Mouse (Mus musculus): ENCODE data around the gene Cryl1. TPM values are rescaled to one million over a fixed set of nuclear protein-coding genes. Genes with fewer than 3 reads are reported as not detected.

The Cryl1 gene
- 10 to 100 TPM; 16.3 to 18.4 TPM for total RNA-seq (2021)
- long read RNA-seq, experiment 1, transcript Cryl1-201 (8 exons, 1,497 nt): major isoform, 16 of 19 reads
- long read RNA-seq, experiment 1, partial matches to known transcripts: 0 of 19 reads
- long read RNA-seq, experiment 1, other reads (novel, unspliced or antisense): 2 of 19 reads
- long read RNA-seq, experiment 2, transcript Cryl1-201 (8 exons, 1,497 nt): major isoform, 13 of 16 reads
- long read RNA-seq, experiment 2, partial matches to known transcripts: 1 of 16 reads
- long read RNA-seq, experiment 2, other reads (novel, unspliced or antisense): 2 of 16 reads

GRCm38 (mm10) chr14:57398065-57398757 lies at the start of gene Cryl1:
Gene Cryl1, minus strand, starts transcription at chr14:57398529.
- peak; percentile 93 to 95 for DNase-seq (ENCODE audit: low spot score in 2 of 2)

GRCm38 (mm10) chr14:57430451-57430850 lies 32.1 kb upstream of the Cryl1 start:
- no peak for DNase-seq (ENCODE audit: low spot score in 2 of 2)

- no peak for DNase-seq (ENCODE audit: low spot score in 2 of 2)
Observed at GRCm38 (mm10) chr14:57424212-57424561, 25.9 kb upstream of the Cryl1 start.

GRCm38 (mm10) chr14:57423432-57424211 lies 25.3 kb upstream of the Cryl1 start, which contains the start of gene Ift88:
Gene Ift88, plus strand, starts transcription at chr14:57424062.
- peak; percentile 95 to 97 for DNase-seq (ENCODE audit: low spot score in 2 of 2)

- DNase-seq (ENCODE audit: low spot score in 2 of 2): no peak
Observed at GRCm38 (mm10) chr14:57417187-57417586, 18.9 kb upstream of the Cryl1 start.

GRCm38 (mm10) chr14:57412166-57412565 lies 13.8 kb upstream of the Cryl1 start:
- peak; percentile 17 for DNase-seq (ENCODE audit: low spot score in 2 of 2)

GRCm38 (mm10) chr14:57409106-57409505 lies 10.8 kb upstream of the Cryl1 start:
- no peak for DNase-seq (ENCODE audit: low spot score in 2 of 2)

- no peak for DNase-seq (ENCODE audit: low spot score in 2 of 2)
Observed at GRCm38 (mm10) chr14:57408100-57408499, 9.8 kb upstream of the Cryl1 start.

- DNase-seq (ENCODE audit: low spot score in 2 of 2): no peak
Observed at GRCm38 (mm10) chr14:57407039-57407987, 9.0 kb upstream of the Cryl1 start.

GRCm38 (mm10) chr14:57402815-57403214 lies 4.5 kb upstream of the Cryl1 start:
- no peak for DNase-seq (ENCODE audit: low spot score in 2 of 2)

- peak in 1 of 2 experiments; percentile 8 for DNase-seq (ENCODE audit: low spot score in 2 of 2)
Observed at GRCm38 (mm10) chr14:57398813-57399427, 591 bp upstream of the Cryl1 start.

- no peak for DNase-seq (ENCODE audit: low spot score in 2 of 2)
Observed at GRCm38 (mm10) chr14:57397221-57397620, 1.1 kb downstream of the Cryl1 start.

GRCm38 (mm10) chr14:57395470-57395869 lies 2.9 kb downstream of the Cryl1 start:
- no peak for DNase-seq (ENCODE audit: low spot score in 2 of 2)

- no peak for DNase-seq (ENCODE audit: low spot score in 2 of 2)
Observed at GRCm38 (mm10) chr14:57392278-57392677, 6.1 kb downstream of the Cryl1 start.

- no peak for DNase-seq (ENCODE audit: low spot score in 2 of 2)
Observed at GRCm38 (mm10) chr14:57391621-57392020, 6.7 kb downstream of the Cryl1 start.

- no peak for DNase-seq (ENCODE audit: low spot score in 2 of 2)
Observed at GRCm38 (mm10) chr14:57386758-57387561, 11.4 kb downstream of the Cryl1 start.

GRCm38 (mm10) chr14:57385667-57386066 lies 12.7 kb downstream of the Cryl1 start:
- DNase-seq (ENCODE audit: low spot score in 2 of 2): no peak

GRCm38 (mm10) chr14:57377531-57377930 lies 20.8 kb downstream of the Cryl1 start:
- no peak for DNase-seq (ENCODE audit: low spot score in 2 of 2)

GRCm38 (mm10) chr14:57376956-57377355 lies 21.4 kb downstream of the Cryl1 start:
- no peak for DNase-seq (ENCODE audit: low spot score in 2 of 2)
